Mouse (Mus musculus) C2C12 (cell line): ENCODE measurements around the gene Dydc1.

Experiments
- CEBPB ChIP-seq: IDR thresholded peaks from one replicate; pipeline ENCODE4 v1.6.1; 2011; ENCODE audit warnings: low read depth, mild to moderate bottlenecking, control low read depth, moderate library complexity
- CTCF ChIP-seq: IDR thresholded peaks from one replicate; pipeline ENCODE4 v1.5.1; 2011; ENCODE audit not compliant: control insufficient read depth, insufficient read depth, insufficient read length
- FOSL1 ChIP-seq: IDR thresholded peaks from one replicate; pipeline ENCODE4 v1.8.0; 2011; ENCODE audit warnings: mild to moderate bottlenecking, low read length; ENCODE audit not compliant: poor library complexity, insufficient read depth, severe bottlenecking
- MAX ChIP-seq: IDR thresholded peaks from one replicate; pipeline ENCODE4 v1.6.1; 2011; ENCODE audit warnings: mild to moderate bottlenecking, control low read depth
- MYOD1 ChIP-seq: IDR thresholded peaks from one replicate; pipeline ENCODE4 v1.6.1; 2011; ENCODE audit warnings: low read depth; ENCODE audit not compliant: control insufficient read depth, insufficient read length
- MYOG ChIP-seq: IDR thresholded peaks from one replicate; pipeline ENCODE4 v1.6.1; 2011; ENCODE audit not compliant: control insufficient read depth, insufficient read length; ENCODE audit errors: extremely low read depth
- USF1 ChIP-seq: IDR thresholded peaks from one replicate; pipeline ENCODE4 v1.6.1; 2011; ENCODE audit warnings: low read depth, mild to moderate bottlenecking, control low read depth, moderate library complexity

GRCm38 (mm10) chr14:41030989-41031513 is 41.7 kb upstream of the Dydc1 start:
- TF ChIP-seq MAX (no peak), CTCF (no peak), CEBPB (no peak), MYOD1 (no peak), MYOG (no peak), USF1 (no peak), FOSL1 (no peak)
